Mouse (Mus musculus) layer of hippocampus, postnatal 14 days (tissue): ENCODE results near the gene Edrf1. TPM values are rescaled to one million over a fixed set of nuclear protein-coding genes. Genes with fewer than 3 reads are reported as not detected.
"Not testable (repeated sequence)": the region's sequence is repeated elsewhere in the genome, so short reads cannot be mapped to it uniquely, and the experiment has no call there.

Experiments used
- DNase-seq, 2 experiments: peaks; one replicate each; pipeline ENCODE4 v3.0.0; 2021 to 2022; ENCODE audit warnings: low spot score in 2 of 2, mixed read lengths in 1 of 2
- total RNA-seq, 2 experiments: library from RNA; stranded (reverse); gene quantifications; 2 replicates each; pipeline ENCODE4 v1.2.3; 2021

The Edrf1 gene
- total RNA-seq, 2 experiments from 2014 or later: 27.8 to 29.4 TPM

- peak; percentile 16 to 69 for DNase-seq
Observed at GRCm38 (mm10) chr7:133638821-133639220, 1.5 kb downstream of the Edrf1 start.

GRCm38 (mm10) chr7:133645716-133646115 is 8.4 kb downstream of the Edrf1 start:
- DNase-seq: no peak

GRCm38 (mm10) chr7:133662467-133662866 is 25.1 kb downstream of the Edrf1 start:
- DNase-seq: no peak

GRCm38 (mm10) chr7:133669071-133669470 is 31.7 kb downstream of the Edrf1 start:
- no peak for DNase-seq

GRCm38 (mm10) chr7:133669946-133670345 is 32.6 kb downstream of the Edrf1 start:
- DNase-seq: no peak

DNA sequence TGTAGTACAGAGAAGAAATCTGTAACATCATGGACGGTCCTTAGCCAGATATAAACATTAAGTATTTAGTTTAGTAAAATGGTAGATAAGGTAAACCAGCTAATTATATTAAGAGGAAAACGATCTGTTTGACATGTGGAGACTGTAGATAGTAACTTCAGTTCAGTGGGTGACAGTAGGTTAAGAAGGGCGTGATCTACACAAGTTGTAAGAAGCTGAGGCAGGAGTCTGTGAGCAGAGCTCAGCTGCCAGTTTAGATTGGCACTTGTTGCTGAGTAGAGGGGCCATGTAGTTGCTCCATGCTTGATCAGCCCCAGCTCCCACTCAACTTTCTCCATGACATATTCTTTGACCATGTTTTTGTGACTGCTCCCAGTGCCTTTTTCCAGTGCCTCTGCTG is 33.5 kb downstream of the Edrf1 start:
- DNase-seq: no peak

GRCm38 (mm10) chr7:133676002-133676401 is 38.7 kb downstream of the Edrf1 start:
- DNase-seq: no peak

- no peak for DNase-seq
Observed at GRCm38 (mm10) chr7:133678716-133679115, 41.4 kb downstream of the Edrf1 start.

DNA sequence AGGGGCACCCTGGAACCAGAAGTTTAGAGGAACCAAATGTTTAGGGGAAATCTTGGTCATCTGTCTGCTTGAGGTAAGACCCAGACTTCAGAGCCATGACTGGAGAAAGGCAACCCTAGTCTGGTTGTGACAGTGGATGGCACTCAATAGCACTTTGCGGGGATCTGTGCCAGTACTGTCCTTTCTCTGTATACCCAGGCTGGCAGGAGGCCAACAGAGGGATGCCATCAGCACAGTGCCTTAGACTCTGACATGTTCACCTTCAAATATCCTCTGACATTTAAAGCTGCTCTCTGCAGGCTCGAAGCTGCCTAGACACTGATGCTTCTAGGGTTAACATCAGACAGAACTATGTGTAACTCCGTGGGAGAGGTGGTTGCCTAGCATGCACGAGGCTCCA is 42.1 kb downstream of the Edrf1 start:
- no peak for DNase-seq

DNA sequence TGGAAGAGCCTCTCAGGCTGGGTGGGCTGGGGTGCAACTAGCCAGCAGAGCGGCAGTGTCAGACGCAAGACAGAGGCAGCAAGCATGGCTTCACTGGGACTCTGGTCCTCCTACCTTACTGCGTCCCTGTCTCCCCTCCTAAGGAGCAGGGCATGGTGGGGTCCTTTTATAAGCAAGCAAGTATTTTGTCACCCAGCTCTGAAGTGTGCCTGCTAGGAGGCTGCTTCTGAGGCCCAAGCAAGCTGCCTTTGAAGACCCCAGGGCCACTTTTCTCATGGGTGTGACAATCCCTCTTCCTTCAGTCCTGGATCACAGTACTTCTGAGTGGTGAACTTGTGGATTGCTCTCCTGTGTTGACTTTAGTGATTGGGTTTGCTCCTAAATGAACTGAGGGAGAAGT is 42.6 kb downstream of the Edrf1 start, which contains the start of gene Mmp21:
Gene Mmp21 (minus strand): TSS at position 101 of the 400 bp plus-strand sequence.
- DNase-seq: no peak

DNA sequence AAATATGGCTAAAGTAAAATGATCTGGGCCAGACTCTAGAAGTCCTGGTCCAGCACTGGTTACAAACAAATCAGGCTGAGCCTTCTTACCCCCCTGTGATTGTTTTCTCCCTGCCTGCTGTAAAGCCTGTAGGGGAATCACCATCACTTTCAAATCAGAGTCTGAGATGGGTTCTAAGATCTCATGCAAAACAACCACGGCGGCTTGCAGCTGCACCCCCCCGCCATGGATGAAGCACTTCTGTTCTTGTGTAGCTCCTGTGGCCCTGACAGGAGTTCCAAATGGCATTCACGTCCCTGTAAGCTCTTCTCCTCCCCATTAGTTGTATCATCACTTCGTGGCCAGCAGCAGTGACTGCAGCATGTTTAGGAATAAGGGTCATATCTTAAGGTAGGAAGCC is 46.3 kb downstream of the Edrf1 start:
- no peak for DNase-seq

DNA sequence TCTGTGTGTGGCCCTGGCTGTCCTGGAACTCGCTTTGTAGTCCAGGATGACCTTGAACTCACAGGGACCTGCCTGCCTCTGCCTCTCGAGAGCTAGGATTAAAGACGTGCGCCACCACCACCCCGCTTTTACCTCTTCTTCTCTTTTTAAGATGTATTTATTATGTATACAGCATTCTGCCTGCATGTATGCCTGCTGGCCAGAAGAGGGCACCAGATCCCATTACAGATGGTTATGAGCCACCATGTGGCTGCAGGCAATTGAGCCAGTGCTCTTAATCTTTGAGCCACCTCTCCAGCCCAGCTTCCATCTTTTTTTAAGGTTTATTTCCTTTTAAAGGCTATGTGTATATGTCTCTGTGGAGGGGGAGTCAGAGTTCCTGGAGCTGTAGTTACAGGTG is 46.8 kb downstream of the Edrf1 start:
- DNase-seq: no peak

DNA sequence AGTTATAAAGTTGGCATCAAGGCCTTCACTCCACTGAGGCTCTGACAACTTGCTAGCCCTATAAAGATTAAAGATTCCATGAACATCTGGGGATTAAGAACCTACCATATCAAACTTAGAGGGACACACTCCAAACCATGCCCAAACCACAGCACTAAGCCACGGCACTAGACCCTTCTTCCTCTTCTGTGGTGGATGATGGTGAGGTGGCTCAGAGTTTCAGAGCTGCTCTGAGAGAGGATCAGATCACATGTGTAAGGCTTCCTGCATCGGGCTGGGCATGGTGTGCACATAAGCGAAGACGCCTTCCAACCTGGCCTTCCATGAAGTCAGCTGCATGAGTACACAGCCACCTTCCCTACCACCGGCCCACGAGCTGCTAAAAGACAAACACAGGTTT is 47.4 kb downstream of the Edrf1 start:
- no peak for DNase-seq

DNA sequence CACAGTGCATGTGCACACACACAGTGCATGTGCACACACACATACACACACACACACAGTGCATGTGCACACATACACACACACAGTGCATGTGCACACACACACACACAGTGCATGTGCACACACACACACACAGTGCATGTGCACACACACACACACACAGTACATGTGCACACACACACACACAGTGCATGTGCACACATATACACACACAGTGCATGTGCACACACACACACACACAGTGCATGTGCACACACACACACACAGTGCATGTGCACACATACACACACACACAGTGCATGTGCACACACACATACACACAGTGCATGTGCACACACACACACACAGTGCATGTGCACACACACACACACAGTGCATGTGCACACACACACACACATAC is 48.3 kb downstream of the Edrf1 start:
- DNase-seq: not testable (repeated sequence)

GRCm38 (mm10) chr7:133698021-133698709 is 60.8 kb downstream of the Edrf1 start:
- no peak for DNase-seq

- no peak for DNase-seq
Observed at GRCm38 (mm10) chr7:133699885-133700284, 62.5 kb downstream of the Edrf1 start.

DNA sequence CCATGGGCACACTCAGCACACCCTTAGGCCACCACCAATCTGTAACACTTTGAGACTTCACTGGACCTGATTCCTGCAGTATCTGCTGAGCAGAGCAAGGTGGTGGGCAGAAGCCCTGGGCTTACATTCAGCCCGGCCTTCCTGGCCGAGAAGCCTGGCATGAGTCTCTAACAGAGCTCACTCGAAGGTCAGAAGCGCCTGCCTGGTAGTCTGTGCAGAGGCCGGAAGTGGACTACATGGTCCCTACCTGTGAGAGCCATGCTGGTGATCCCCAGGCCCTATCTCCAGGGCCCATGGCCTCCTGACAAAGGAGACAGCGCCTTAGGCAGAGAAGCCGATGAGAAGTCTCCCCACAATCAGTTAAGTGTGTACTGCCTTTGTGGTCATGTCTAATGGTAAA is 64.0 kb downstream of the Edrf1 start:
- DNase-seq: no peak

DNA sequence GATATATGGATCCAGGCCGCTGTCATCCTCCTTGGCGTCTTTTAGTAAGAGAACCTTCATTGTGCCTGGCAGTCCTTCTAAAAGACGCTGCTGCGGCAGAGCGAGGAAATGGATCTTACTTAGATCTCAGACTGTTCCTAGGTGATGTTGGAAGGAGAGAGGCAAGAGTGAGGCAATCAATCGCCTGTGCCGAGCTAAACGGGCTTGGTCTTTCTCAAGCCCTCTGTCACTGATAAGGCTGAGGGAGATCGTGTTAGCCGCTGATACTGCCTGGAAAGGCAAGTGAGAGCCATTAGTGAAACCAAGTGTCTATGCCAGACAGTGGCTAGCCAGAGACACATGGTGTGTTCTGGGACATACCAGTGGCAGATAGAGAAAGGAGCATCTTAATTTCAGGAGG is 65.0 kb downstream of the Edrf1 start:
- DNase-seq: no peak

GRCm38 (mm10) chr7:133703906-133704305 is 66.6 kb downstream of the Edrf1 start:
- no peak for DNase-seq

DNA sequence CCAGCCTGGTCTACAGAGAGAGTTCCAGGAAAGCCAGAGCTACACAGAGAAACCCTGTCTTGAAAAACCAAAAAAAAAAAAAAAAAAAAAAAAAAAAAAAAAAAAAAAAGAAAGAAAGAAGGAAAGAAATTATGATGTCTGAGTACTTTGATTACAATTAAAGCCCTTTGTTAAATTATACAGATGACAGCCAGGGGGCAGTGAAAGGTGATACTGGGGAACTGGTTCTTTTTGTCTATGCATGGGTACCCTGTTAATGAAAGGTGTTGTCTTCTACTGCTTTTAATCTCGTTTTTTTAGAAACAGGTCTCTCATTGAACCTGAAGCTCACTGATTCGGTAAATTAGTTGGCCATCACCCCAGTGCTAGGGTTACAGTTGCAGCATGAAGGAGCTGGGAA is 70.0 kb downstream of the Edrf1 start:
- DNase-seq: no peak

DNA sequence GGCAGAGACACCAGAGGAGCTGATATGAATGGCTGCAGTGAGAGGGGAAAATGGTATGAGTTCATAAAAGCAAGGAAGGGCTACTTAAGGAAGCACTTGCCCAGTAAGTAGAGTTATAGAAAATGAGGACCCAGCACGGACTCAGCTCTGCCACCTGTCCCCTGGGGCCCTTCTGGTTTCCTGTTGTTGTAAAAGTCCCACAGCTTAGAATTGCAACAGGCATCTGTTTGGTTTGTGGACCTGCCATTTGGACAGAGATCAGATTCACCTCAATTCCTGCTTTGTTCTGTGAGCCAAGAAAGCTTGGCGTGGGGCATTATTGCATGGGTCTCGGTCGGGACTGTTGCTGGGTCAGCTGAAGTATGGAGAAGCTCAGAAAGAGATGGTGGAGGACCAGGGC is 78.0 kb downstream of the Edrf1 start:
- no peak for DNase-seq

DNA sequence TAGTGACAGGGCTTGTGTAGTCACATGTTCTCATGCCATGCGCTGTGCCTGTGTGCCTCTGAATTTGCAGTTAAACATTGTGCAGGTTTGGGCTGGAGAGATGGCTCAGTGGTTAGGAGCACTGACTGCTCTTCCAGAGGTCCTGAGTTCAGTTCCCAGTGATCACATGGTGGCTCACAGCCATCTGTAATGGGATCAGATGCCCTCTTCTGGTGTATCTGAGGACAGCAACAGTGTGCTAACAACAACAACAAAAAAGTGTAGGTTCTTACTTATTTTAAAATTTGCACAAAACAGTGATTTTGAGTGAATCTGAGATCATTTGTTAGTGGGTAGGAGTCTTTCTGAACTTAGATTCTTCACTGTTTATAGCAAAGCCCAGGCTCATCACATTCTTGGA is 81.2 kb downstream of the Edrf1 start:
- DNase-seq: no peak

DNA sequence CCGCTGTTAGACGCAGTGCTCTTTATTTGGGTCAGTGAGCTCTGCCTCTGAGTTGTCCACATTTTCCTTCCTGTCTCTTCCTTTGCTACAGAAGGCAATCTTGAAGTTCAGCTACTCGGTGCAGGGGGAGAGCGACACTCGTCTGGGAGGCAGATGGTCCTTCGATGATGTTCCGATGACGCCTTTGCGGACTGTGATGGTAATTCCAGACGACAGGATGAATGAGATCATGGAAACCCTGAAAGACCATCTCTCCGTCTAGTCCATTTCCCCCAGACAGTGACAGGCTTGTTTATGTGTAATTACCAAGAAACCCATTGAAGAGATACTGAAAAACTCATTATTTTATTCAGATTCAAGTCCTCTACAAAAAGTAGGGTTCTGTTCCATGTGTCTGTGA is 83.3 kb downstream of the Edrf1 start:
- no peak for DNase-seq
